9 mouse cellular contexts compared by ENCODE assay signal in genomic region chr4:45549514-45549913, GRCm38 (mm10). TPM values are rescaled to one million over a fixed set of nuclear protein-coding genes. Genes with fewer than 3 reads are reported as not detected.
DNase-seq lines count a peak whose midpoint lies in the region; ATAC-seq and TF ChIP-seq lines count a peak whose summit lies in the region.
"Had no signal": no experiment of that assay in that cellular context is flagged by ENCODE, and none has a peak within 500 bp of the region (broad histone marks: within the 10 kb centered on the region; RNA-seq: fewer than 3 reads in every experiment).

No protein-coding gene starts in this region.

- H3K36me3 ChIP-seq in heart, postnatal 0 days (replicated peaks; ENCODE audit: control insufficient read depth, insufficient read depth, low read length) = no peaks in the 10 kb centered on the region
- H3K36me3 ChIP-seq in MEL (ENCODE audit: control insufficient read depth in 1 of 2, insufficient read depth in 2 of 2, low read length in 2 of 2) = no peaks in the 10 kb centered on the region
- no peaks in the 10 kb centered on the region for H3K36me3 ChIP-seq in kidney, embryonic 16.5 days (ENCODE audit: insufficient read depth, low read length)
- H3K36me3 ChIP-seq in forebrain, embryonic 12.5 days (replicated peaks) = no peaks in the 10 kb centered on the region
- H3K36me3 ChIP-seq: limb, embryonic 12.5 days had no signal

- DNase-seq in heart, postnatal 0 days (ENCODE audit: low spot score) = peak; percentile 21
- no peak for DNase-seq in heart, adult 8-10 months (ENCODE audit: low spot score)
- DNase-seq in 3134 (ENCODE audit: extremely low read depth, insufficient read length, low spot score) = peak; percentile 20
- peak; percentile 13 for DNase-seq in MEL (ENCODE audit: low read depth, low spot score)
- DNase-seq in thymus, postnatal 25 days = peak; percentile 6
- no peak for DNase-seq in cerebellum, adult 9-10 months

- no peaks in the 10 kb centered on the region; the same call in 1 of the 2 replicates for H3K4me1 ChIP-seq in heart, postnatal 0 days (ENCODE audit: control insufficient read depth, insufficient read depth)
- no peaks in the 10 kb centered on the region for H3K4me1 ChIP-seq in MEL (ENCODE audit: control insufficient read depth in 1 of 2, insufficient read depth in 2 of 2, low read length in 2 of 2)
- peaks cover 8% of the 10 kb centered on the region; the same call in 1 of the 2 replicates for H3K4me1 ChIP-seq in kidney, embryonic 16.5 days (ENCODE audit: insufficient read depth, low read length)
- peaks cover 25% of the 10 kb centered on the region for H3K4me1 ChIP-seq in forebrain, embryonic 12.5 days

- ATAC-seq in heart, postnatal 0 days (ENCODE audit: insufficient read depth, low read depth) = peak; percentile 51; the same call in 1 of the 2 replicates
- ATAC-seq in kidney, embryonic 16.5 days (ENCODE audit: low FRiP score, low TSS enrichment) = peak; percentile 65; the same call in 1 of the 2 replicates
- no peak for ATAC-seq in forebrain, embryonic 12.5 days (ENCODE audit: low FRiP score)

- TF ChIP-seq EP300 in heart, postnatal 0 days (IDR thresholded peaks at IDR 0.05; ENCODE audit: low read depth) = no peak
- no peak for TF ChIP-seq EP300 in MEL (IDR thresholded peaks at IDR 0.05; ENCODE audit: low read depth in 1 of 2, low read length in 2 of 2)

- H3K27me3 ChIP-seq in heart, postnatal 0 days (ENCODE audit: control insufficient read depth, insufficient read depth, low read length) = no peaks in the 10 kb centered on the region
- H3K27me3 ChIP-seq in MEL (ENCODE audit: control insufficient read depth in 1 of 2, insufficient read depth in 2 of 2, low read length in 2 of 2) = peaks cover 0 to 6% of the 10 kb centered on the region in 2 experiments
- no peaks in the 10 kb centered on the region for H3K27me3 ChIP-seq in kidney, embryonic 16.5 days (ENCODE audit: insufficient read depth, low read length)
- H3K27me3 ChIP-seq in forebrain, embryonic 12.5 days = no peaks in the 10 kb centered on the region
- H3K27me3 ChIP-seq: limb, embryonic 12.5 days had no signal

- H3K27ac ChIP-seq in heart, postnatal 0 days (ENCODE audit: low read depth) = no peak overlapping the region
- no peak overlapping the region for H3K27ac ChIP-seq in MEL (ENCODE audit: control insufficient read depth, low read depth, low read length)
- no peak overlapping the region for H3K27ac ChIP-seq in kidney, embryonic 16.5 days (ENCODE audit: low read length)
- H3K27ac ChIP-seq in forebrain, embryonic 12.5 days = no peak overlapping the region
- H3K27ac ChIP-seq: limb, embryonic 12.5 days had no signal

- H3K9ac ChIP-seq in heart, postnatal 0 days (replicated peaks; ENCODE audit: low read depth, low read length) = no peak overlapping the region
- H3K9ac ChIP-seq in MEL (ENCODE audit: control insufficient read depth, low read depth, low read length, poor library complexity, severe bottlenecking) = no peak overlapping the region
- H3K9ac ChIP-seq in kidney, embryonic 16.5 days (replicated peaks; ENCODE audit: low read length) = no peak overlapping the region
- H3K9ac ChIP-seq in forebrain, embryonic 12.5 days = no peak overlapping the region
- H3K9ac ChIP-seq: limb, embryonic 12.5 days had no signal

- TF ChIP-seq RAD21 in MEL (IDR thresholded peaks at IDR 0.05; ENCODE audit: low read depth, low read length) = no peak; the same call in 1 of the 2 replicates

- no peaks in the 10 kb centered on the region for H3K79me2 ChIP-seq in MEL (ENCODE audit: control insufficient read depth, insufficient read depth, low read length, poor library complexity)

- H3K4me3 ChIP-seq in heart, postnatal 0 days (ENCODE audit: low read depth, low read length) = no peak overlapping the region
- no peak overlapping the region for H3K4me3 ChIP-seq in MEL (ENCODE audit: control insufficient read depth in 1 of 2, insufficient read depth in 1 of 2, low read depth in 2 of 2, low read length in 2 of 2)
- H3K4me3 ChIP-seq in kidney, embryonic 16.5 days (ENCODE audit: low read length) = no peak overlapping the region
- no peak overlapping the region for H3K4me3 ChIP-seq in forebrain, embryonic 12.5 days (replicated peaks)
- H3K4me3 ChIP-seq: limb, embryonic 12.5 days had no signal

- 55% methylated on average over 5 of the region's 5 CpGs for WGBS in heart, postnatal 0 days
- 44% methylated on average over 5 of the region's 5 CpGs for WGBS in kidney, embryonic 16.5 days
- WGBS in forebrain, embryonic 12.5 days = 78% methylated on average over 5 of the region's 5 CpGs

- TF ChIP-seq CTCF in heart, postnatal 0 days (IDR thresholded peaks at IDR 0.05; ENCODE audit: low read depth) = peak; percentile 70
- peak; percentile 10 to 32 (median 27); a peak in 3 of 6 replicates for TF ChIP-seq CTCF in MEL (IDR thresholded peaks at IDR 0.05 in 2 of 3, conservative IDR thresholded peaks at IDR 0.05 in 1 of 3; ENCODE audit: control insufficient read depth in 1 of 3, insufficient read depth in 1 of 3, low read depth in 2 of 3, low read length in 3 of 3, poor library complexity in 1 of 3, severe bottlenecking in 1 of 3)

- no peaks in the 10 kb centered on the region for H3K9me3 ChIP-seq in heart, postnatal 0 days (replicated peaks; ENCODE audit: control insufficient read depth, low read length)
- no peaks in the 10 kb centered on the region for H3K9me3 ChIP-seq in MEL (replicated peaks; ENCODE audit: insufficient read depth, low read length)
- peaks cover 2% of the 10 kb centered on the region; the same call in 1 of the 2 replicates for H3K9me3 ChIP-seq in kidney, embryonic 16.5 days (ENCODE audit: low read length)
- no peaks in the 10 kb centered on the region for H3K9me3 ChIP-seq in forebrain, embryonic 12.5 days

- H3K4me2 ChIP-seq in heart, postnatal 0 days (ENCODE audit: low read depth, low read length) = no peak overlapping the region
- H3K4me2 ChIP-seq in kidney, embryonic 16.5 days (replicated peaks; ENCODE audit: low read depth, low read length) = no peak overlapping the region
- no peak overlapping the region for H3K4me2 ChIP-seq in forebrain, embryonic 12.5 days
- H3K4me2 ChIP-seq: limb, embryonic 12.5 days had no signal

- TF ChIP-seq POLR2A in MEL (IDR thresholded peaks at IDR 0.05; ENCODE audit: control insufficient read depth in 1 of 2, insufficient read depth in 1 of 2, low read depth in 1 of 2, low read length in 2 of 2, poor library complexity in 1 of 2) = no peak

TF ChIP-seq in MEL, 35 proteins besides CTCF, POLR2A, EP300 and RAD21:
- TF ChIP-seq ZC3H11A (IDR thresholded peaks at IDR 0.05; ENCODE audit: low read depth, low read length) (no peak), MXI1 (IDR thresholded peaks at IDR 0.05; ENCODE audit: low read depth, low read length) (no peak), KAT2A (conservative IDR thresholded peaks at IDR 0.05; ENCODE audit: low read depth, low read length) (no peak), SMC3 (IDR thresholded peaks at IDR 0.05; ENCODE audit: low read depth, low read length) (peak; percentile 41), GABPA (IDR thresholded peaks at IDR 0.05; ENCODE audit: low read depth, low read length) (no peak)

RNA-seq across cellular contexts. Expression of gene Shb, which starts 17.2 kb away (rescaled TPM):
- total RNA-seq in heart, postnatal 0 days (2014; rRNA removed; ENCODE audit: low replicate concordance) = 54.8 and 79.6 TPM in 2 replicates
- 6.5 and 7.4 TPM in 2 replicates for polyA plus RNA-seq in heart, postnatal 0 days (2015; fragmentation: Nextera tagmentation; extraction: Ambion mirVana)
- total RNA-seq in heart, adult 8-10 months (2022) = 10 to 100 TPM; 23.7 to 44.2 (median 32.3) TPM
- 4.7 and 5.2 TPM in 2 replicates for total RNA-seq in MEL (2012; rRNA removed)
- 10 to 100 TPM in 1 of 2 experiments, not detected in 1; 13.9 TPM for polyA plus RNA-seq in MEL (2012; ENCODE audit: insufficient read depth in 1 of 2, insufficient read length in 2 of 2, low read depth in 1 of 2, low replicate concordance in 2 of 2, missing spikeins in 1 of 2)
- polyA plus RNA-seq in kidney, embryonic 16.5 days (2015; fragmentation: Nextera tagmentation; extraction: Ambion mirVana) = 2.7 and 3.1 TPM in 2 replicates
- polyA plus RNA-seq in forebrain, embryonic 12.5 days (2016; fragmentation: Nextera tagmentation; extraction: Ambion mirVana) = 10.4 and 13.6 TPM in 2 replicates

Comparison
In these comparisons a context has a peak if more than half of its experiments do, and no peak if none do; other contexts are left out.
1. DNase-seq: peak in heart, postnatal 0 days (single experiment), 3134 (single experiment), MEL (single experiment) and thymus, postnatal 25 days (single experiment); none in heart, adult 8-10 months (single experiment) and cerebellum, adult 9-10 months (single experiment).